Mouse (Mus musculus) B cell, adult 62 days (primary cell): Measurements from ENCODE around the gene Ing3. TPM values are rescaled to one million over a fixed set of nuclear protein-coding genes. Genes with fewer than 3 reads are reported as not detected.

Experiments used
- total RNA-seq: library from RNA; stranded (reverse); gene quantifications from 4 replicates; pipeline ENCODE4 v1.2.4, GENCODE M21; 2023

The Ing3 gene
- total RNA-seq: 95.9 to 103 TPM (median 98.9 TPM) in 4 replicates

GRCm38 (mm10) chr6:21949226-21949731, at the start of gene Ing3:
TSS of gene Ing3 (plus strand) at chr6:21949571.

GRCm38 (mm10) chr6:21985732-21986540, 36.6 kb downstream of the Ing3 start, which contains the start of gene Cped1:
TSS of gene Cped1 (plus strand) at chr6:21985916.

Other genes with a start within 250 kb of the Ing3 start
- not detected in 4 replicates for gene Tspan12, start 97.1 kb upstream of the Ing3 start, total RNA-seq
- 0.38 TPM in 1 of 4 replicates, not detected in the others for gene Cped1, start 36.3 kb downstream of the Ing3 start, total RNA-seq